Mouse (Mus musculus): ENCODE results near the gene Kif6.

- TF ChIP-seq POLR2A (IDR thresholded peaks at IDR 0.05; ENCODE audit: low read depth, low read length) (no peak), CTCF (conservative IDR thresholded peaks at IDR 0.05; ENCODE audit: insufficient read depth, insufficient read length, low read depth, low read length) (no peak)
Observed at GRCm38 (mm10) chr17:49880919-49881744, 266.2 kb downstream of the Kif6 start.
